Mouse (Mus musculus) thymus, adult 2 months (tissue): Measurements from ENCODE around the gene Gm11564. TPM values are rescaled to one million over a fixed set of nuclear protein-coding genes. Genes with fewer than 3 reads are reported as not detected.
"Not testable (repeated sequence)": the region's sequence is repeated elsewhere in the genome, so short reads cannot be mapped to it uniquely, and the experiment has no call there.

Experiments used
- DNase-seq: peaks from one replicate; pipeline ENCODE4 v3.0.0; 2021
- H3K27ac ChIP-seq: fragments of 200-500 bp; 2 replicates; pipeline ENCODE4 v1.5.1; 2012; ENCODE audit warnings: low read length, control low read depth; ENCODE audit not compliant: control insufficient read depth, insufficient read depth
- H3K27me3 ChIP-seq: fragments of 200-500 bp; 2 replicates; pipeline ENCODE4 v1.6.1; 2012; ENCODE audit warnings: mild to moderate bottlenecking, low read length, moderate library complexity, mixed read lengths; ENCODE audit not compliant: control insufficient read depth, insufficient read depth
- H3K36me3 ChIP-seq: fragments of 200-500 bp; 2 replicates; pipeline ENCODE4 v1.6.1; 2012; ENCODE audit warnings: mild to moderate bottlenecking, low read length, moderate library complexity; ENCODE audit not compliant: control insufficient read depth, insufficient read depth
- H3K4me1 ChIP-seq: fragments of 200-500 bp; replicated peaks from 2 replicates; pipeline ENCODE4 v1.6.1; 2012; ENCODE audit warnings: low read length; ENCODE audit not compliant: control insufficient read depth, insufficient read depth
- H3K4me3 ChIP-seq: fragments of 200-500 bp; 2 replicates; pipeline ENCODE4 v1.5.1; 2012; ENCODE audit warnings: mild to moderate bottlenecking, low read length, control low read depth, moderate library complexity; ENCODE audit not compliant: control insufficient read depth, insufficient read depth
- CTCF ChIP-seq: fragments of 200-500 bp; IDR thresholded peaks from 2 replicates; pipeline ENCODE4 v1.5.1; 2012; ENCODE audit warnings: mild to moderate bottlenecking, control low read depth, low read length, moderate library complexity, borderline replicate concordance; ENCODE audit not compliant: control insufficient read depth, poor library complexity, insufficient read depth; ENCODE audit errors: extremely low read depth
- POLR2A ChIP-seq: fragments of 200-500 bp; IDR thresholded peaks from 2 replicates; pipeline ENCODE4 v1.6.1; 2012; ENCODE audit warnings: mild to moderate bottlenecking, low read length, control low read depth, moderate library complexity; ENCODE audit not compliant: control insufficient read depth, poor library complexity, insufficient read depth; ENCODE audit errors: extremely low read depth
- WGBS: fragments of 180-500 bp; shearing (Covaris S2); methylation state at CpG from one replicate; pipeline ENCODE4 v1.1.7; 2018; 5-methylcytosine and 5-hydroxymethylcytosine counted together
- polyA plus RNA-seq: library from polyadenylated mRNA; depleted of rRNA; stranded (reverse); fragments of >200 nt; gene quantifications from 2 replicates; pipeline ENCODE4 v1.2.3, GENCODE M21; 2012; rRNA removed

Gene Gm11564
- polyA plus RNA-seq, 1 experiment = not detected

- H3K36me3 ChIP-seq = no peaks in the 10 kb centered on the region
- WGBS = 81% methylated on average over 7 of the region's 7 CpGs
- H3K4me3 ChIP-seq = no peak overlapping the region
- TF ChIP-seq POLR2A (no peak), CTCF (no peak)
- no peaks in the 10 kb centered on the region for H3K27me3 ChIP-seq
- H3K4me1 ChIP-seq = no peaks in the 10 kb centered on the region
- DNase-seq = no peak
- H3K27ac ChIP-seq = no peak overlapping the region
Measured at GRCm38 (mm10) chr11:99778401-99778800, 37.1 kb downstream of the Gm11564 start.

GRCm38 (mm10) chr11:99772813-99773212, 42.7 kb downstream of the Gm11564 start, which contains the start of gene Gm11595:
Gm11595 (minus strand) TSS chr11:99772913.
- DNase-seq, H3K27me3 ChIP-seq, H3K27ac ChIP-seq, H3K4me1 ChIP-seq, H3K36me3 ChIP-seq, H3K4me3 ChIP-seq: not testable (repeated sequence)

- Histone ChIP-seq H3K4me1 (no peaks in the 10 kb centered on the region), H3K27ac (no peak overlapping the region), H3K36me3 (no peaks in the 10 kb centered on the region), H3K4me3 (no peak overlapping the region), H3K27me3 (no peaks in the 10 kb centered on the region)
- TF ChIP-seq CTCF (no peak), POLR2A (no peak)
- DNase-seq = no peak
- WGBS = 89% methylated on average over 2 of the region's 2 CpGs
Measured at GRCm38 (mm10) chr11:99768410-99768809, 47.1 kb downstream of the Gm11564 start.

Other genes with a start within 250 kb of the Gm11564 start
- gene Krtap3-1, start 249.0 kb downstream of the Gm11564 start, polyA plus RNA-seq = 0.43 and 0.81 TPM in 2 replicates
- gene Krtap1-5, start 234.7 kb downstream of the Gm11564 start, polyA plus RNA-seq = not detected in 2 replicates
- gene Krtap1-4, start 232.0 kb downstream of the Gm11564 start, polyA plus RNA-seq = not detected in 2 replicates
- gene Krtap1-3, start 224.3 kb downstream of the Gm11564 start, polyA plus RNA-seq = not detected in 2 replicates
- gene Krtap9-3, start 217.6 kb downstream of the Gm11564 start, polyA plus RNA-seq = not detected in 2 replicates
- gene Gm11938, start 212.4 kb downstream of the Gm11564 start, polyA plus RNA-seq = 0.33 TPM in 1 of 2 replicates, not detected in the other
- not detected in 2 replicates for gene Gm11937, start 205.5 kb downstream of the Gm11564 start, polyA plus RNA-seq
- 0.22 and 0.37 TPM in 2 replicates for gene Krtap2-4, start 200.8 kb downstream of the Gm11564 start, polyA plus RNA-seq
- not detected in 2 replicates for gene Gm11562, start 195.2 kb downstream of the Gm11564 start, polyA plus RNA-seq
- gene Krtap4-1, start 187.4 kb downstream of the Gm11564 start, polyA plus RNA-seq = not detected in 2 replicates
- gene Krtap4-2, start 180.6 kb downstream of the Gm11564 start, polyA plus RNA-seq = not detected in 2 replicates
- gene Krtap4-7, start 171.6 kb downstream of the Gm11564 start, polyA plus RNA-seq = not detected in 2 replicates
- not detected in 2 replicates for gene Gm11555, start 165.4 kb downstream of the Gm11564 start, polyA plus RNA-seq
- not detected in 2 replicates for gene Gm11563, start 156.7 kb downstream of the Gm11564 start, polyA plus RNA-seq
- gene Krtap4-6, start 149.7 kb downstream of the Gm11564 start, polyA plus RNA-seq = not detected in 2 replicates
- not detected in 2 replicates for gene Gm14190, start 124.9 kb downstream of the Gm11564 start, polyA plus RNA-seq
- not detected in 2 replicates for gene Gm14180, start 81.4 kb downstream of the Gm11564 start, polyA plus RNA-seq
- gene Gm11595, start 42.8 kb downstream of the Gm11564 start, polyA plus RNA-seq = not detected in 2 replicates
- not detected in 2 replicates for gene Krtap4-8, start 35.0 kb downstream of the Gm11564 start, polyA plus RNA-seq
- 0.17 TPM in 1 of 2 replicates, not detected in the other for gene Krtap4-9, start 30.5 kb downstream of the Gm11564 start, polyA plus RNA-seq
- not detected in 2 replicates for gene Gm11596, start 22.2 kb downstream of the Gm11564 start, polyA plus RNA-seq
- gene Gm11569, start 16.7 kb downstream of the Gm11564 start, polyA plus RNA-seq = not detected in 2 replicates
- gene Gm11554, start 11.2 kb downstream of the Gm11564 start, polyA plus RNA-seq = not detected in 2 replicates
- not detected in 2 replicates for gene Krtap4-13, start 5.8 kb downstream of the Gm11564 start, polyA plus RNA-seq
- not detected in 2 replicates for gene 2300003K06Rik, start 22.4 kb upstream of the Gm11564 start, polyA plus RNA-seq
- gene Krtap4-16, start 35.9 kb upstream of the Gm11564 start, polyA plus RNA-seq = 0.28 TPM in 1 of 2 replicates, not detected in the other
- not detected in 2 replicates for gene Gm11568, start 42.3 kb upstream of the Gm11564 start, polyA plus RNA-seq
- 0.31 TPM in 1 of 2 replicates, not detected in the other for gene Gm11559, start 48.8 kb upstream of the Gm11564 start, polyA plus RNA-seq
- not detected in 2 replicates for gene Krtap9-1, start 57.7 kb upstream of the Gm11564 start, polyA plus RNA-seq
- gene Gm11567, start 63.5 kb upstream of the Gm11564 start, polyA plus RNA-seq = not detected in 2 replicates
- gene Krtap31-1, start 92.3 kb upstream of the Gm11564 start, polyA plus RNA-seq = 0.13 TPM in 1 of 2 replicates, not detected in the other
- not detected in 2 replicates for gene Gm11565, start 99.1 kb upstream of the Gm11564 start, polyA plus RNA-seq
- gene Krtap31-2, start 120.6 kb upstream of the Gm11564 start, polyA plus RNA-seq = 0.11 TPM in 1 of 2 replicates, not detected in the other
- gene Krtap9-5, start 132.8 kb upstream of the Gm11564 start, polyA plus RNA-seq = not detected in 2 replicates
- gene Krtap29-1, start 163.4 kb upstream of the Gm11564 start, polyA plus RNA-seq = not detected in 2 replicates
- gene Krtap16-1, start 170.9 kb upstream of the Gm11564 start, polyA plus RNA-seq = not detected in 2 replicates
- gene Krtap17-1, start 178.3 kb upstream of the Gm11564 start, polyA plus RNA-seq = 0.31 and 0.43 TPM in 2 replicates
- gene Krt33a, start 200.5 kb upstream of the Gm11564 start, polyA plus RNA-seq = 0.11 and 0.14 TPM in 2 replicates
- gene Krt33b, start 214.2 kb upstream of the Gm11564 start, polyA plus RNA-seq = 0.44 TPM in 1 of 2 replicates, not detected in the other
- not detected in 2 replicates for gene Krt34, start 225.9 kb upstream of the Gm11564 start, polyA plus RNA-seq
- 0.15 and 0.23 TPM in 2 replicates for gene Krt31, start 234.9 kb upstream of the Gm11564 start, polyA plus RNA-seq